Mouse (Mus musculus) cortical plate, adult 2 months (tissue): ENCODE measurements around the gene Rnf38.

ENCODE experiments used
- CTCF ChIP-seq: fragments of 200-500 bp; IDR thresholded peaks from 2 replicates; pipeline ENCODE4 v1.5.1; 2011; ENCODE audit warnings: mild to moderate bottlenecking, control low read depth, low read length; ENCODE audit not compliant: insufficient read depth; ENCODE audit errors: extremely low read depth
- POLR2A ChIP-seq: fragments of 200-500 bp; IDR thresholded peaks from 2 replicates; pipeline ENCODE4 v1.6.1; 2011; ENCODE audit warnings: mild to moderate bottlenecking, low read length, control low read depth; ENCODE audit not compliant: insufficient read depth; ENCODE audit errors: extremely low read depth

DNA sequence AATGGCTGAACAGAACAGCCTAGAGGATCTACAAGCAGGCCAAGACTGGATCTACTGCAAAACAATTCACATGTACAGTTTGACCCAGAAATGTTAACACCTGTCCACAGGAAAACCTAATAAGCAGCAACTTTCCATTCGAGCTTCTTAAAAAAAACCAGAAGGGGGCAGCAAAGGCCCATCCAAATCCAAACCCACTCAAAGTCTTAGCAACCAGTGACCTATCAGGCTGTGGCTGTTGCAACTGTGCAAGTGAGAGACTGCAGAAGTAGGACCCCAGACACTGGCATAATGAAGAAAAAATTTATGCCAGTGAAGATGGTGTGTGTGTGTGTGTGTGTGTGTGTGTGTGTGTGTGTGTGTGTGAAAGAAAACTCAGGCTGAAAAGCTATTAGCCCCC, 60.4 kb downstream of the Rnf38 start:
- TF ChIP-seq CTCF (peak; percentile 67), POLR2A (no peak)
